Mouse (Mus musculus) intestine, postnatal 0 days (tissue): ENCODE measurements at regions not wholly inside any gene's neighbourhood (a gene's known extent, or its start where the extent isn't known, plus 50 kb on each side); places are given as distances from the start of the nearest gene placed in this dataset.

Source experiments
- ATAC-seq: fragments of 200-750 bp; cut with Nextera tagmentation; 2 replicates; pipeline ENCODE4 v1.8.0; 2017; ENCODE audit warnings: mild to moderate bottlenecking, moderate TSS enrichment, moderate library complexity
- H3K27ac ChIP-seq: fragments of 300-500 bp; sonication (generic); 2 replicates; pipeline ENCODE4 v1.5.1; 2014; ENCODE audit warnings: mild to moderate bottlenecking, low read depth, low read length, moderate library complexity
- H3K27me3 ChIP-seq: fragments of 300-500 bp; sonication (generic); replicated peaks from 2 replicates; pipeline ENCODE4 v1.6.1; 2014; ENCODE audit warnings: low read length, mixed read lengths; ENCODE audit not compliant: control insufficient read depth, insufficient read depth
- H3K36me3 ChIP-seq: fragments of 300-500 bp; sonication (generic); 2 replicates; pipeline ENCODE4 v1.6.1; 2014; ENCODE audit warnings: mild to moderate bottlenecking, moderate library complexity; ENCODE audit not compliant: control insufficient read depth, insufficient read depth
- H3K4me1 ChIP-seq: fragments of 300-500 bp; sonication (generic); replicated peaks from 2 replicates; pipeline ENCODE4 v1.6.1; 2014; ENCODE audit warnings: antibody characterized with exemption, low read length, mixed read lengths; ENCODE audit not compliant: control insufficient read depth, insufficient read depth
- H3K4me2 ChIP-seq: fragments of 300-500 bp; sonication (generic); replicated peaks from 2 replicates; pipeline ENCODE4 v1.6.1; 2014; ENCODE audit warnings: low read depth, mild to moderate bottlenecking, moderate library complexity
- H3K4me3 ChIP-seq: fragments of 300-500 bp; sonication (generic); 2 replicates; pipeline ENCODE4 v1.5.1; 2014; ENCODE audit warnings: low read depth, low read length
- H3K9ac ChIP-seq: fragments of 300-500 bp; sonication (generic); 2 replicates; pipeline ENCODE4 v1.6.1; 2014; ENCODE audit warnings: mild to moderate bottlenecking, low read depth, low read length
- H3K9me3 ChIP-seq: fragments of 300-500 bp; sonication (generic); 2 replicates; pipeline ENCODE4 v1.6.1; 2016; ENCODE audit warnings: mixed run types; ENCODE audit not compliant: control insufficient read depth
- CTCF ChIP-seq: sonication (generic); IDR thresholded peaks from 2 replicates; pipeline ENCODE4 v1.5.1; 2016; ENCODE audit warnings: low read depth, mild to moderate bottlenecking, control low read depth, antibody characterized with exemption, moderate library complexity
- WGBS: fragments of 180-500 bp; shearing (Covaris S2); extraction: QIAGEN DNeasy Blood & Tissue Kit; methylation state at CpG from one replicate; pipeline ENCODE4 v1.1.7; 2014; 5-methylcytosine and 5-hydroxymethylcytosine counted together

GRCm38 (mm10) chr5:67530957-67531356 lies 76.7 kb upstream of the Shisa3 start:
- WGBS: 29% methylated on average over 8 of the region's 8 CpGs
- Histone ChIP-seq H3K36me3 (no peaks in the 10 kb centered on the region), H3K4me3 (no peak overlapping the region), H3K9me3 (no peaks in the 10 kb centered on the region), H3K27me3 (no peaks in the 10 kb centered on the region), H3K9ac (no peak overlapping the region), H3K27ac (no peak overlapping the region), H3K4me1 (no peaks in the 10 kb centered on the region), H3K4me2 (no peak overlapping the region)
- peak; percentile 84 for TF ChIP-seq CTCF
- ATAC-seq: peak; percentile 93

- Histone ChIP-seq H3K36me3 (no peaks in the 10 kb centered on the region), H3K9me3 (no peaks in the 10 kb centered on the region), H3K4me1 (no peaks in the 10 kb centered on the region), H3K27ac (no peak overlapping the region), H3K9ac (no peak overlapping the region), H3K4me3 (peak overlapping the region; percentile 13; the same call in 1 of the 2 replicates), H3K27me3 (no peaks in the 10 kb centered on the region), H3K4me2 (peak overlapping the region; percentile 47)
- peak; percentile 96 for TF ChIP-seq CTCF
- peak; percentile 63; the same call in 1 of the 2 replicates for ATAC-seq
- 0% methylated on average over 12 of the region's 12 CpGs for WGBS
These were observed 75.3 kb upstream of the Shisa3 start for GRCm38 (mm10) chr5:67532351-67532750.

GRCm38 (mm10) chr5:67532756-67533255 lies 74.9 kb upstream of the Shisa3 start:
- no peaks in the 10 kb centered on the region for H3K36me3 ChIP-seq
- peak overlapping the region; percentile 47 for H3K4me2 ChIP-seq
- no peaks in the 10 kb centered on the region for H3K9me3 ChIP-seq
- no peak overlapping the region for H3K9ac ChIP-seq
- H3K27ac ChIP-seq: no peak overlapping the region
- 39% methylated on average over 15 of the region's 15 CpGs for WGBS
- H3K4me3 ChIP-seq: peak overlapping the region; percentile 13; the same call in 1 of the 2 replicates
- TF ChIP-seq CTCF: no peak
- no peak for ATAC-seq
- H3K4me1 ChIP-seq: no peaks in the 10 kb centered on the region
- no peaks in the 10 kb centered on the region for H3K27me3 ChIP-seq

GRCm38 (mm10) chr5:67534056-67534455 lies 73.6 kb upstream of the Shisa3 start:
- no peaks in the 10 kb centered on the region for H3K36me3 ChIP-seq
- H3K4me2 ChIP-seq: no peak overlapping the region
- H3K4me3 ChIP-seq: no peak overlapping the region
- no peaks in the 10 kb centered on the region for H3K4me1 ChIP-seq
- H3K27ac ChIP-seq: no peak overlapping the region
- TF ChIP-seq CTCF: peak; percentile 61
- 73% methylated on average over 7 of the region's 7 CpGs for WGBS
- no peaks in the 10 kb centered on the region for H3K9me3 ChIP-seq
- H3K27me3 ChIP-seq: no peaks in the 10 kb centered on the region
- no peak for ATAC-seq
- H3K9ac ChIP-seq: no peak overlapping the region

GRCm38 (mm10) chr5:67537990-67538389 lies 69.7 kb upstream of the Shisa3 start:
- no peak for ATAC-seq
- H3K27ac ChIP-seq: no peak overlapping the region
- no peaks in the 10 kb centered on the region for H3K27me3 ChIP-seq
- TF ChIP-seq CTCF: no peak
- no peaks in the 10 kb centered on the region for H3K36me3 ChIP-seq
- H3K9me3 ChIP-seq: no peaks in the 10 kb centered on the region
- 68% methylated on average over 5 of the region's 5 CpGs for WGBS
- no peak overlapping the region for H3K4me3 ChIP-seq
- H3K4me2 ChIP-seq: no peak overlapping the region
- no peak overlapping the region for H3K9ac ChIP-seq
- no peaks in the 10 kb centered on the region for H3K4me1 ChIP-seq

- H3K4me1 ChIP-seq: no peaks in the 10 kb centered on the region
- no peak overlapping the region for H3K4me3 ChIP-seq
- no peaks in the 10 kb centered on the region for H3K27me3 ChIP-seq
- H3K27ac ChIP-seq: no peak overlapping the region
- no peak for TF ChIP-seq CTCF
- WGBS: 66% methylated on average over 8 of the region's 8 CpGs
- H3K36me3 ChIP-seq: no peaks in the 10 kb centered on the region
- no peaks in the 10 kb centered on the region for H3K9me3 ChIP-seq
- no peak overlapping the region for H3K4me2 ChIP-seq
- ATAC-seq: no peak
- H3K9ac ChIP-seq: no peak overlapping the region
These were observed 68.0 kb upstream of the Shisa3 start for GRCm38 (mm10) chr5:67539591-67540238.
